Mouse (Mus musculus) forebrain, embryonic 14.5 days (tissue): ENCODE measurements around the gene Cacng8. TPM values are rescaled to one million over a fixed set of nuclear protein-coding genes. Genes with fewer than 3 reads are reported as not detected.
A peak's percentile ranks its signal among the peaks of the same experiment; 100 is the strongest.

Experiments used
- ATAC-seq: fragments of 200-750 bp; cut with Nextera tagmentation; 2 replicates; pipeline ENCODE4 v1.8.0; 2017; ENCODE audit warnings: mild to moderate bottlenecking, moderate library complexity
- DNase-seq: peaks from one replicate; pipeline ENCODE4 v3.0.0-alpha.2; 2015; ENCODE audit warnings: low spot score
- H3K27ac ChIP-seq: fragments of 300-500 bp; sonication (generic); 2 replicates; pipeline ENCODE4 v1.5.1; 2014; ENCODE audit warnings: low read depth, mild to moderate bottlenecking, control low read depth, low read length, moderate library complexity
- H3K27me3 ChIP-seq: fragments of 300-500 bp; sonication (generic); replicated peaks from 2 replicates; pipeline ENCODE4 v1.6.1; 2014; ENCODE audit warnings: low read length, control low read depth, mixed read lengths; ENCODE audit not compliant: control insufficient read depth, insufficient read depth
- H3K36me3 ChIP-seq: fragments of 300-500 bp; sonication (generic); 2 replicates; pipeline ENCODE4 v1.6.1; 2014; ENCODE audit warnings: low read length, control low read depth; ENCODE audit not compliant: control insufficient read depth, insufficient read depth
- H3K4me1 ChIP-seq: fragments of 300-500 bp; sonication (generic); 2 replicates; pipeline ENCODE4 v1.6.1; 2014; ENCODE audit warnings: antibody characterized with exemption, low read length, control low read depth; ENCODE audit not compliant: control insufficient read depth, insufficient read depth
- H3K4me2 ChIP-seq: fragments of 300-500 bp; sonication (generic); 2 replicates; pipeline ENCODE4 v1.6.1; 2014; ENCODE audit warnings: mild to moderate bottlenecking, control low read depth, low read length
- H3K4me3 ChIP-seq: fragments of 300-500 bp; sonication (generic); 2 replicates; pipeline ENCODE4 v1.5.1; 2014; ENCODE audit warnings: low read depth, low read length, control low read depth
- H3K9ac ChIP-seq: fragments of 300-500 bp; sonication (generic); 2 replicates; pipeline ENCODE4 v1.6.1; 2014; ENCODE audit warnings: mild to moderate bottlenecking, low read length, control low read depth, moderate library complexity
- H3K9me3 ChIP-seq: fragments of 300-500 bp; sonication (generic); replicated peaks from 2 replicates; pipeline ENCODE4 v1.6.1; 2016; ENCODE audit warnings: low read length, control low read depth, mixed read lengths; ENCODE audit not compliant: control insufficient read depth
- WGBS: fragments of 180-500 bp; shearing (Covaris S2); extraction: QIAGEN DNeasy Blood & Tissue Kit; methylation state at CpG from one replicate; pipeline ENCODE4 v1.1.7; 2014; 5-methylcytosine and 5-hydroxymethylcytosine counted together
- polyA plus RNA-seq: library from polyadenylated mRNA; unstranded; fragments of >200 nt; fragmentation: Nextera tagmentation; extraction: Ambion mirVana; gene quantifications from 2 replicates; pipeline ENCODE4 v1.2.1, GENCODE M21; 2014

Cacng8 gene
- polyA plus RNA-seq, 1 experiment from 2014 or later = 11.1 TPM

DNA sequence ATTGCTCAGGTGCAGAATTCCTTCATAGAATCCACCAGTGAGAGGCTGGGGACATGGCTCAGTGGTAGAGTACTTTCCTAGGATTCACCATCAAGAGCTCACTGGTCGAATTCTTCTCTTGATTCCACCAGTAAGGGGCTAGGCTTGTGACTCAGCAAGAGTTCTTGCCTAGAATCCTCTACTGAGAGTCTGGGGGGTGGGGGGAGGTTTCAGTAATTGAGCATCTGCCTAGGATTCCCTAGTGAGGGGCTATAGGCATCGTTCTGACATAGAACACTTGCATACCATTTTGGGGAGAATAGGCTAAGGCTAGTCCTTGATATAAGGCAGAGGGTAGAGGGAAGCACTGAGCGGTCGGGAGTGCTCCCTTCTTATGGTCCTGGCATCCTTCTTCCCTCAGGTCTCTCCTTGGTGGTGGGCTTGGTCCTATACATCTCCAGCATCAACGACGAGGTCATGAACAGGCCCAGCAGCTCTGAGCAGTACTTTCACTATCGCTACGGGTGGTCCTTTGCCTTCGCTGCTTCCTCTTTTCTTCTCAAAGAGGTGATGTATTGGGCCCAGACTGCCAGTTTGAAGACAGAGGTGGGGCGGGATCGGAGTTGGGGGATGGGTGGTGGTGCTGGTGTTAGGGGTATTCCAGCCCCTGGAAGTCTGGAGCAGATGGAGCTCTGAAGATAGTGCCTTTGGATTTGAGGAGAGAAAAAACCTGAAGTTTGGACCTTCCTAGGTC lies 24.8 kb upstream of the Cacng8 start:
- ATAC-seq = no peak
- H3K27ac ChIP-seq = no peak overlapping the region
- 44% methylated on average over 11 of the region's 11 CpGs for WGBS
- H3K36me3 ChIP-seq = peaks cover 42% of the 10 kb centered on the region; the same call in 1 of the 2 replicates
- 0 out of 2 replicates have a peak, but pooled peaks cover 3% of the 10 kb centered on the region for H3K27me3 ChIP-seq
- DNase-seq = no peak
- no peaks in the 10 kb centered on the region for H3K9me3 ChIP-seq
- H3K4me3 ChIP-seq = no peak overlapping the region
- no peak overlapping the region for H3K9ac ChIP-seq
- H3K4me2 ChIP-seq = no peak overlapping the region
- no peaks in the 10 kb centered on the region for H3K4me1 ChIP-seq

DNA sequence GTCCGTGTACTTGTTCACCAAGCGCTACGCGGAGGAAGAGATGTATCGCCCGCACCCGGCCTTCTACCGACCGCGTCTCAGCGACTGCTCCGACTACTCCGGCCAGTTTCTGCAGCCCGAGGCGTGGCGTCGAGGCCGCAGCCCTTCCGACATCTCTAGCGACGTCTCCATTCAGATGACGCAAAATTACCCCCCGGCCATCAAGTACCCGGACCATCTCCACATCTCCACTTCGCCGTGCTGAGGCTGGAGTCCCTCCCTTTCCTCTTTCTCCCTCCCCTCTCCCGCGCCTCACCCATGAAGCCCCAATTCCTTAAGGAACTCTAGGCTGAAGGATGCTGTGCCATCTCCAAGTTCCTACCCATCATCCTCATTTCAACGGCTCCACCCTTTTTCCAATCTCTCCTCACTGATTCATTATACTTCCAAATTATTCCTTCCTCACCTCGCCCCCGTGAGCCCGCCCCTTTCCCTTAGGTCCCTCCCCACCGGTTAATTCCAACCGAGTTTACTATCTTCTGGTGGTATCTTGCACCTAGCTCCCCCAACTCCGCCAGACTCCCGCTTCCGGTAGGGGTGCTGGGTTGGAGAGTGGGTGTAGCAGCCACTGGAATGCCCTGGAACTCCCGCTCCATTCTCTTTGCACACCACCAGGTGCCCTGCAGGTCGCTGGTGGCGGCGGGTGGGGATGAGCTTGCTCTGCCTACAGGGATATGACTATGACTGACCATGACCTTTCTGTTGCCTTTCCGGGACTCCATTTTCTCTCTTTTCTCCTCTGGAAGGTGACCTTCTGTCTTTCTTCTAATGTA lies 23.6 kb upstream of the Cacng8 start:
- DNase-seq (peak; percentile 6), ATAC-seq (no peak)
- H3K27me3 ChIP-seq = 0 out of 2 replicates have a peak, but pooled peaks cover 3% of the 10 kb centered on the region
- H3K4me3 ChIP-seq = no peak overlapping the region
- H3K9ac ChIP-seq = no peak overlapping the region
- H3K4me1 ChIP-seq = no peaks in the 10 kb centered on the region
- H3K27ac ChIP-seq = no peak overlapping the region
- peaks cover 38% of the 10 kb centered on the region; the same call in 1 of the 2 replicates for H3K36me3 ChIP-seq
- H3K9me3 ChIP-seq = no peaks in the 10 kb centered on the region
- WGBS = 23% methylated on average over 42 of the region's 42 CpGs
- no peak overlapping the region for H3K4me2 ChIP-seq

DNA sequence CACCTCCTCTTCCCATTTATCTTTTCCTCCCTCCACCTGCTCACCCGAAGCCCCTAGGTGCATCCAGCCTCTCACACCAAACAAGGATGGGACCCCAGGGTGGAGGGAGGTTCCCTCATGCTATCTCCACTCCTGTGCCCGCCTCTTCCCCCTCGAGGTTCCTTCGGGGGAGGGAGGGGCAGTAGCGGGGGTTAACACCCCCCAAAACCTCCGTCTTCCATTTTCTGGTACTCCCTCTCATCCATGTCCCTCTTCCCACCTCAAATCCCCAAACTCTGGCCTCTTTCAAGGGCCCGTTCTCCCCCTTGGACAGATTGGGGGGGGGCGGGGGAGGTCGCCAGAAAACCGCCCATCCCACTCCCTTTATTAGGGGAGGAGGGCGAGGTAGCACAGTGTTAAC lies 22.9 kb upstream of the Cacng8 start:
- no peak for ATAC-seq

DNA sequence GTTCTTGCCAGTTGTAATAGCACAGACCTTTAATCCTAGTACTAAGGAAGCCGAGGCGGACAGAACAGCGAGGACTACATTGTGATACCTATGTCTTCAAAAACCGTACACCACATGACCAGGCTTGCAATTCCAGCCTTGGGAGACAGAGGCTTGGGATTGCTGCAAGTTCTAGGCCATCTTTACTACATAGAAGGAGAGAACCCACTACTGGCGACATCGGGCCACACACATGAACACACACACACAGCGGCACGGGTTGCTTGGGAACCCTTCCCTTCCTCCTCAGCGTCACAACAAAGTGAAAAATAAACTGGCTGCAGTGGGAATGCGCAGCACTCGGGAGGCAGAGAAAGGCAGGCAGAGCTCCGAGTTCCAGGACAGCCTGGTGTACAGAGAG lies 22.2 kb upstream of the Cacng8 start:
- Histone ChIP-seq H3K36me3 (peaks cover 34% of the 10 kb centered on the region; the same call in 1 of the 2 replicates), H3K27me3 (0 out of 2 replicates have a peak, but pooled peaks cover 3% of the 10 kb centered on the region), H3K4me1 (no peaks in the 10 kb centered on the region), H3K9me3 (no peaks in the 10 kb centered on the region), H3K27ac (no peak overlapping the region), H3K4me2 (no peak overlapping the region), H3K9ac (no peak overlapping the region), H3K4me3 (no peak overlapping the region)
- DNase-seq = peak; percentile 6
- WGBS = 32% methylated on average over 12 of the region's 12 CpGs
- ATAC-seq = no peak

More for the DNA sequence above, 22.9 kb upstream of the Cacng8 start:
- Histone ChIP-seq H3K9me3 (no peaks in the 10 kb centered on the region), H3K9ac (no peak overlapping the region), H3K36me3 (peaks cover 34% of the 10 kb centered on the region; the same call in 1 of the 2 replicates), H3K4me1 (no peaks in the 10 kb centered on the region), H3K27me3 (0 out of 2 replicates have a peak, but pooled peaks cover 3% of the 10 kb centered on the region), H3K27ac (no peak overlapping the region), H3K4me2 (peak overlapping the region; percentile 14; the same call in 1 of the 2 replicates), H3K4me3 (no peak overlapping the region)
- 17% methylated on average over 10 of the region's 11 CpGs for WGBS
- no peak for DNase-seq

GRCm38 (mm10) chr7:3369189-3369588 lies 21.3 kb upstream of the Cacng8 start:
- no peak overlapping the region for H3K9ac ChIP-seq
- no peaks in the 10 kb centered on the region for H3K9me3 ChIP-seq
- no peak overlapping the region for H3K4me3 ChIP-seq
- H3K27me3 ChIP-seq = 0 out of 2 replicates have a peak, but pooled peaks cover 3% of the 10 kb centered on the region
- H3K27ac ChIP-seq = no peak overlapping the region
- no peak for ATAC-seq
- 71% methylated on average over 6 of the region's 6 CpGs for WGBS
- peak; percentile 28 for DNase-seq
- peaks cover 32% of the 10 kb centered on the region; the same call in 1 of the 2 replicates for H3K36me3 ChIP-seq
- H3K4me1 ChIP-seq = no peaks in the 10 kb centered on the region
- no peak overlapping the region for H3K4me2 ChIP-seq

- Histone ChIP-seq H3K9ac (no peak overlapping the region), H3K4me1 (no peaks in the 10 kb centered on the region), H3K27ac (no peak overlapping the region), H3K4me3 (no peak overlapping the region), H3K27me3 (0 out of 2 replicates have a peak, but pooled peaks cover 3% of the 10 kb centered on the region), H3K9me3 (no peaks in the 10 kb centered on the region), H3K4me2 (no peak overlapping the region), H3K36me3 (peaks cover 20% of the 10 kb centered on the region; the same call in 1 of the 2 replicates)
- DNase-seq = no peak
- no peak for ATAC-seq
- WGBS = 64% methylated on average over 4 of the region's 4 CpGs
These were observed 20.1 kb upstream of the Cacng8 start for GRCm38 (mm10) chr7:3370407-3370806.

DNA sequence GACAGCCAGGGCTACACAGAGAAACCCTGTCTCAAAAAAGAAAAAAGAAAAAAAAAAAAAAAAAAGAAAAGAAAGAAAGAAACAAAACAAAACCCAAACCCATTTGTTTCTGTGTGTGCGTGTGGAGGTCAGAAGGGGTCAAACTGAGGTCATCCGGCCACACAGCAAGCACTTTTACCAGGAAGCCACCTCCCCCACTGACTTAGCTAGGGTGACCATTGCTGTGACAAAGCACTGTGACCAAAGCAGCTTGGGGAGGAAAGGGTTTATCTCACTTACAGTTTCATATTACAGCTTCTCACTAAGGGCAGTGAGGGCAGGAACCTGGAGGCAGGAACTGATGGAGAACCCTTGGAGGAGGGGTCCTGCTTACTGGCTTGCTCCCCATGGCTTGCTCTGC lies 18.1 kb upstream of the Cacng8 start:
- H3K4me2 ChIP-seq = no peak overlapping the region
- H3K4me3 ChIP-seq = no peak overlapping the region
- no peak for DNase-seq
- H3K27ac ChIP-seq = no peak overlapping the region
- H3K36me3 ChIP-seq = 0 out of 2 replicates have a peak, but pooled peaks cover 3% of the 10 kb centered on the region
- ATAC-seq = no peak
- no peak overlapping the region for H3K9ac ChIP-seq
- no peaks in the 10 kb centered on the region for H3K4me1 ChIP-seq
- WGBS = 77% methylated on average over 2 of the region's 2 CpGs
- H3K27me3 ChIP-seq = no peaks in the 10 kb centered on the region
- no peaks in the 10 kb centered on the region for H3K9me3 ChIP-seq

DNA sequence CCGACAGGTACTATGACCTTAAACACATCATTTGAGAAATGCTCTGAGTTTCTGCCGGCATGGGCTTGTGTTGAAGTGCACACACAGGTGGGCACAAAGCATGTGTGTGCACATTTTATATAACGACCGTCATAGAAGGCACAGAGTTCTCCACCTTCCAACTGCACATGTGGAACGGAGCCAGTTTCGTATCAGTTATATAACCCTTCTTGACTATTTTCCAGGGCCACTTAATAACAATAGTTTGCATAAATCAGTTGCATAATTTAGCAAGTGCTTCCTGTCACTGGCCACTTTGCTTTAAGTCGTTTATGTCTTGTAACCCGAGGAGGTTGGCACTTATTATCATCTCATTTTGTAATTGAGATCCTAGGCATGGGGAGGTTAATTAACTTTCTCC lies 16.7 kb upstream of the Cacng8 start:
- H3K9me3 ChIP-seq = no peaks in the 10 kb centered on the region
- ATAC-seq (no peak), DNase-seq (no peak)
- 73% methylated on average over 8 of the region's 8 CpGs for WGBS
- no peak overlapping the region for H3K9ac ChIP-seq
- no peaks in the 10 kb centered on the region for H3K36me3 ChIP-seq
- no peaks in the 10 kb centered on the region for H3K27me3 ChIP-seq
- no peak overlapping the region for H3K27ac ChIP-seq
- H3K4me1 ChIP-seq = no peaks in the 10 kb centered on the region
- H3K4me3 ChIP-seq = no peak overlapping the region
- H3K4me2 ChIP-seq = no peak overlapping the region
